Comparison of ENCODE assay signal across 8 mouse cellular contexts in the genomic region with DNA sequence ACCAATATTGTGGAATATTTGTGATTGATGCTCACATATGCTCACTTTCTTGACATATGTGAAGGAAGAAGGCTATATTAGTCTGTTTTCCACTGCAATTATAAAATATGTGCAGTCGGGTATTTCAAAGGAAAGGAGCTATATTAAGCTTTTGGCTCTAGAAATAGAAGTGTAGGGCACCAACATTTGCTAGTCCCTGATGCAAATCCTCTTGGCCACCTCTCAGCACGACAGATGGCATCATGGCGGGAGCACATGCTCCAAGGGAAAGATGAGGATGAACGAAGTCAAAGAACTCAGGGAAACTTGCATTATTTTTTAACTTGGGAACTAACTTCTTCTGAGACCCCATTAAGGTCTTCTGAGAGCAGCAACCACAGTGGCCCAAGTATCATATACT.
DNase-seq lines count a peak whose midpoint lies in the region; ATAC-seq lines count a peak whose summit lies in the region.
"Had no signal": no experiment of that assay in that cellular context is flagged by ENCODE, and none has a peak within 500 bp of the region (broad histone marks: within the 10 kb centered on the region; RNA-seq: fewer than 3 reads in every experiment).

No protein-coding gene starts in this region.

- no peak for ATAC-seq in erythroblast, adult 5-6 weeks (replicated peaks; ENCODE audit: low FRiP score, poor library complexity, severe bottlenecking)

- intact Hi-C loops in heart, postnatal 14 days (cut with DNase I), result no loop called here

- peak; percentile 56 for DNase-seq in cerebellum, adult 11 months
- peak; percentile 94 for DNase-seq in cerebellum, postnatal 25 days
- DNase-seq in layer of hippocampus, postnatal 10 days (ENCODE audit: low spot score in 2 of 2), result peak; percentile 5 to 20
- DNase-seq in right cerebral cortex, adult 18-20 months, result peak; percentile 67
- no peak for DNase-seq in heart, postnatal 14 days
- DNase-seq in kidney, postnatal 14 days, result no peak
- DNase-seq: heart, adult 11 months had no signal

Comparison
In these comparisons a context has a peak if more than half of its experiments do, and no peak if none do; other contexts are left out.
1. DNase-seq: peak in cerebellum, adult 11 months (single experiment), cerebellum, postnatal 25 days (2 of 2), layer of hippocampus, postnatal 10 days (2 of 2) and right cerebral cortex, adult 18-20 months (single experiment); none in heart, postnatal 14 days (0 of 2) and kidney, postnatal 14 days (single experiment).